In genomic region chr13:24762254-24762653, GRCm38 (mm10) we compare ENCODE assay signal across 8 mouse cellular contexts. TPM values are rescaled to one million over a fixed set of nuclear protein-coding genes. Genes with fewer than 3 reads are reported as not detected.
A peak's percentile ranks its signal among the peaks of the same experiment; 100 is the strongest.
DNase-seq lines count a peak whose midpoint lies in the region; ATAC-seq and TF ChIP-seq lines count a peak whose summit lies in the region.

No protein-coding gene starts in this region.

- H3K9ac ChIP-seq in kidney, postnatal 0 days (ENCODE audit: low read depth, low read length) = no peak overlapping the region; the same call in 1 of the 2 replicates
- peak overlapping the region; percentile 72; the same call in 1 of the 2 replicates for H3K9ac ChIP-seq in hindbrain, embryonic 16.5 days (ENCODE audit: low read depth, low read length)
- H3K9ac ChIP-seq in midbrain, embryonic 16.5 days (ENCODE audit: low read depth, low read length) = peak overlapping the region; percentile 57; the same call in 1 of the 2 replicates

- H3K4me1 ChIP-seq in kidney, postnatal 0 days (replicated peaks; ENCODE audit: insufficient read depth, low read length) = no peaks in the 10 kb centered on the region
- H3K4me1 ChIP-seq in embryonic facial prominence, embryonic 10.5 days = peaks cover 21% of the 10 kb centered on the region
- H3K4me1 ChIP-seq in hindbrain, embryonic 16.5 days (ENCODE audit: control insufficient read depth, insufficient read depth, low read depth, low read length) = peaks cover 6% of the 10 kb centered on the region
- peaks cover 6% of the 10 kb centered on the region for H3K4me1 ChIP-seq in midbrain, embryonic 16.5 days (ENCODE audit: control insufficient read depth, insufficient read depth, low read length)

- DNase-seq in kidney, postnatal 0 days (ENCODE audit: low spot score) = no peak
- no peak for DNase-seq in kidney, postnatal 14 days
- DNase-seq in embryonic facial prominence, embryonic 10.5 days (ENCODE audit: low spot score) = no peak
- no peak for DNase-seq in urinary bladder, adult 18-20 months (ENCODE audit: low spot score in 2 of 2)
- DNase-seq in right cerebral cortex, postnatal 14 days = no peak
- no peak for DNase-seq in thymus, postnatal 0 days (ENCODE audit: low spot score)

- peak overlapping the region; percentile 69 for H3K4me2 ChIP-seq in kidney, postnatal 0 days (ENCODE audit: low read length)
- peak overlapping the region; percentile 87 for H3K4me2 ChIP-seq in hindbrain, embryonic 16.5 days (ENCODE audit: low read length)
- H3K4me2 ChIP-seq in midbrain, embryonic 16.5 days (ENCODE audit: low read length) = peak overlapping the region; percentile 87

- 30% methylated on average over 4 of the region's 4 CpGs for WGBS in kidney, postnatal 0 days
- 44% methylated on average over 4 of the region's 4 CpGs for WGBS in embryonic facial prominence, embryonic 10.5 days
- 43% methylated on average over 4 of the region's 4 CpGs for WGBS in hindbrain, embryonic 16.5 days
- WGBS in midbrain, embryonic 16.5 days = 43% methylated on average over 4 of the region's 4 CpGs

- no peaks in the 10 kb centered on the region for H3K9me3 ChIP-seq in kidney, postnatal 0 days (replicated peaks; ENCODE audit: low read length)
- H3K9me3 ChIP-seq in embryonic facial prominence, embryonic 10.5 days = no peaks in the 10 kb centered on the region
- no peaks in the 10 kb centered on the region for H3K9me3 ChIP-seq in hindbrain, embryonic 16.5 days (ENCODE audit: control insufficient read depth, low read length)
- no peaks in the 10 kb centered on the region for H3K9me3 ChIP-seq in midbrain, embryonic 16.5 days (replicated peaks; ENCODE audit: control insufficient read depth, low read length, poor library complexity, severe bottlenecking)

- no peak for ATAC-seq in kidney, postnatal 0 days (replicated peaks; ENCODE audit: low FRiP score, low read depth)
- ATAC-seq in hindbrain, embryonic 16.5 days = no peak; the same call in 1 of the 2 replicates
- no peak for ATAC-seq in midbrain, embryonic 16.5 days

- no peaks in the 10 kb centered on the region for H3K36me3 ChIP-seq in kidney, postnatal 0 days (ENCODE audit: insufficient read depth, low read length)
- H3K36me3 ChIP-seq in embryonic facial prominence, embryonic 10.5 days (replicated peaks) = peaks cover 28% of the 10 kb centered on the region
- no peaks in the 10 kb centered on the region for H3K36me3 ChIP-seq in hindbrain, embryonic 16.5 days (ENCODE audit: control insufficient read depth, insufficient read depth, low read length)
- H3K36me3 ChIP-seq in midbrain, embryonic 16.5 days (ENCODE audit: control insufficient read depth, insufficient read depth, low read length) = no peaks in the 10 kb centered on the region

- no peak overlapping the region for H3K27ac ChIP-seq in kidney, postnatal 0 days
- H3K27ac ChIP-seq in embryonic facial prominence, embryonic 10.5 days (replicated peaks) = peak overlapping the region; percentile 99
- H3K27ac ChIP-seq in hindbrain, embryonic 16.5 days (ENCODE audit: low read depth, low read length) = no peak overlapping the region
- no peak overlapping the region for H3K27ac ChIP-seq in midbrain, embryonic 16.5 days (ENCODE audit: low read length)

- no peaks in the 10 kb centered on the region for H3K27me3 ChIP-seq in kidney, postnatal 0 days (ENCODE audit: insufficient read depth, low read length)
- H3K27me3 ChIP-seq in embryonic facial prominence, embryonic 10.5 days (replicated peaks; ENCODE audit: low read depth, poor library complexity, severe bottlenecking) = no peaks in the 10 kb centered on the region
- H3K27me3 ChIP-seq in hindbrain, embryonic 16.5 days (replicated peaks; ENCODE audit: control insufficient read depth, insufficient read depth, low read length) = no peaks in the 10 kb centered on the region
- no peaks in the 10 kb centered on the region for H3K27me3 ChIP-seq in midbrain, embryonic 16.5 days (ENCODE audit: control insufficient read depth, insufficient read depth, low read depth, low read length)

- TF ChIP-seq CTCF in kidney, postnatal 0 days (IDR thresholded peaks at IDR 0.05; ENCODE audit: low read depth) = no peak

- peak overlapping the region; percentile 77 for H3K4me3 ChIP-seq in kidney, postnatal 0 days (replicated peaks; ENCODE audit: low read depth, low read length)
- peak overlapping the region; percentile 90 for H3K4me3 ChIP-seq in embryonic facial prominence, embryonic 10.5 days
- H3K4me3 ChIP-seq in hindbrain, embryonic 16.5 days (ENCODE audit: low read length) = peak overlapping the region; percentile 100
- peak overlapping the region; percentile 76 for H3K4me3 ChIP-seq in midbrain, embryonic 16.5 days (ENCODE audit: low read depth, low read length)

RNA-seq across cellular contexts. Expression of gene Gmnn, which starts 0.5 kb away (rescaled TPM):
- 69.8 and 78.7 TPM in 2 replicates for polyA plus RNA-seq in kidney, postnatal 0 days (2015; fragmentation: Nextera tagmentation; extraction: Ambion mirVana)
- 177 and 178 TPM in 2 replicates for polyA plus RNA-seq in embryonic facial prominence, embryonic 10.5 days (2016; fragmentation: Nextera tagmentation; extraction: Ambion mirVana)
- 19.8 and 20.1 TPM in 2 replicates for polyA plus RNA-seq in hindbrain, embryonic 16.5 days (2015; fragmentation: Nextera tagmentation; extraction: Ambion mirVana)
- 11.0 and 13.6 TPM in 2 replicates for polyA plus RNA-seq in midbrain, embryonic 16.5 days (2015; fragmentation: Nextera tagmentation; extraction: Ambion mirVana)
- polyA plus RNA-seq in thymus, postnatal 0 days (2015; fragmentation: Nextera tagmentation; extraction: Ambion mirVana) = 160 and 170 TPM in 2 replicates

RNA-seq across cellular contexts. Expression of gene Armh2, which starts 21.2 kb away (rescaled TPM):
- polyA plus RNA-seq in kidney, postnatal 0 days (2015; fragmentation: Nextera tagmentation; extraction: Ambion mirVana) = not detected in 2 replicates
- 0.17 TPM in 1 of 2 replicates, not detected in the other for polyA plus RNA-seq in embryonic facial prominence, embryonic 10.5 days (2016; fragmentation: Nextera tagmentation; extraction: Ambion mirVana)
- not detected in 2 replicates for polyA plus RNA-seq in hindbrain, embryonic 16.5 days (2015; fragmentation: Nextera tagmentation; extraction: Ambion mirVana)
- polyA plus RNA-seq in midbrain, embryonic 16.5 days (2015; fragmentation: Nextera tagmentation; extraction: Ambion mirVana) = not detected in 2 replicates
- not detected in 2 replicates for polyA plus RNA-seq in thymus, postnatal 0 days (2015; fragmentation: Nextera tagmentation; extraction: Ambion mirVana)

RNA-seq across cellular contexts. Expression of gene BC005537, which starts 39.2 kb away (rescaled TPM):
- polyA plus RNA-seq in kidney, postnatal 0 days (2015; fragmentation: Nextera tagmentation; extraction: Ambion mirVana) = 19.1 and 20.6 TPM in 2 replicates
- 10.2 and 11.2 TPM in 2 replicates for polyA plus RNA-seq in embryonic facial prominence, embryonic 10.5 days (2016; fragmentation: Nextera tagmentation; extraction: Ambion mirVana)
- 17.3 and 20.7 TPM in 2 replicates for polyA plus RNA-seq in hindbrain, embryonic 16.5 days (2015; fragmentation: Nextera tagmentation; extraction: Ambion mirVana)
- polyA plus RNA-seq in midbrain, embryonic 16.5 days (2015; fragmentation: Nextera tagmentation; extraction: Ambion mirVana) = 19.8 and 25.9 TPM in 2 replicates
- polyA plus RNA-seq in thymus, postnatal 0 days (2015; fragmentation: Nextera tagmentation; extraction: Ambion mirVana) = 21.6 and 25.6 TPM in 2 replicates
